Mouse (Mus musculus) kidney, adult 9 months (tissue): ENCODE measurements at regions not wholly inside any gene's neighbourhood (a gene's known extent, or its start where the extent isn't known, plus 50 kb on each side); places are given as distances from the start of the nearest gene placed in this dataset.
A peak's percentile ranks its signal among the peaks of the same experiment; 100 is the strongest.
"Not testable (repeated sequence)": the region's sequence is repeated elsewhere in the genome, so short reads cannot be mapped to it uniquely, and the experiment has no call there.

Experiments used
- DNase-seq: peaks from one replicate; pipeline ENCODE4 v3.0.0; 2022

GRCm38 (mm10) chr8:93443631-93444030, 64.1 kb upstream of the Ces1h start:
- not testable (repeated sequence) for DNase-seq

- DNase-seq: no peak
These were observed 62.4 kb upstream of the Ces1h start for GRCm38 (mm10) chr8:93441936-93442335.

GRCm38 (mm10) chr8:93436586-93436985, 57.1 kb upstream of the Ces1h start:
- not testable (repeated sequence) for DNase-seq

- DNase-seq: peak; percentile 73
These were observed 51.1 kb upstream of the Ces1h start for GRCm38 (mm10) chr8:93430637-93431036.
